In genomic region chr2:138362474-138362873, GRCm38 (mm10) we compare ENCODE assay signal across 11 mouse cellular contexts.
DNase-seq lines count a peak whose midpoint lies in the region; ATAC-seq lines count a peak whose summit lies in the region.
"Had no signal": no experiment of that assay in that cellular context is flagged by ENCODE, and none has a peak within 500 bp of the region (broad histone marks: within the 10 kb centered on the region; RNA-seq: fewer than 3 reads in every experiment).

No protein-coding gene starts in this region.

- no peaks in the 10 kb centered on the region for H3K27me3 ChIP-seq in embryonic facial prominence, embryonic 14.5 days (replicated peaks; ENCODE audit: control insufficient read depth, insufficient read depth, low read length)

- peak overlapping the region; percentile 59 for H3K27ac ChIP-seq in embryonic facial prominence, embryonic 14.5 days (replicated peaks; ENCODE audit: low read depth, low read length)
- H3K27ac ChIP-seq: macrophage had no signal

- no peak overlapping the region for H3K9ac ChIP-seq in embryonic facial prominence, embryonic 14.5 days (ENCODE audit: low read depth, low read length)

- no peaks in the 10 kb centered on the region for H3K4me1 ChIP-seq in embryonic facial prominence, embryonic 14.5 days (ENCODE audit: control insufficient read depth, insufficient read depth, low read length)

- H3K9me3 ChIP-seq in embryonic facial prominence, embryonic 14.5 days (ENCODE audit: control insufficient read depth, low read length), result no peaks in the 10 kb centered on the region

- intact Hi-C loops in left cerebral cortex, postnatal 4 days (cut with DNase I), result no loop called here

- H3K4me2 ChIP-seq in embryonic facial prominence, embryonic 14.5 days (ENCODE audit: low read depth, low read length), result no peak overlapping the region

- ATAC-seq in embryonic facial prominence, embryonic 14.5 days (ENCODE audit: low read depth), result peak; percentile 50; the same call in 1 of the 2 replicates
- no peak for ATAC-seq in erythroid progenitor cell, adult 5-6 weeks (replicated peaks; ENCODE audit: low FRiP score, poor library complexity, severe bottlenecking)

- H3K4me3 ChIP-seq in embryonic facial prominence, embryonic 14.5 days (ENCODE audit: low read depth, low read length), result no peak overlapping the region

- no peaks in the 10 kb centered on the region for H3K36me3 ChIP-seq in embryonic facial prominence, embryonic 14.5 days (ENCODE audit: control insufficient read depth, insufficient read depth, low read length)

- 31% methylated on average over 5 of the region's 5 CpGs for WGBS in embryonic facial prominence, embryonic 14.5 days

- DNase-seq in retina, postnatal 1 day, result peak; percentile 11
- no peak for DNase-seq in retina, embryonic 14.5 days (ENCODE audit: low spot score)
- peak; percentile 77 for DNase-seq in embryonic facial prominence, embryonic 14.5 days (ENCODE audit: low spot score)
- DNase-seq in lung, adult 18-20 months, result peak; percentile 32 to 67
- no peak for DNase-seq in MN1 (ENCODE audit: low spot score)
- no peak for DNase-seq in left cerebral cortex, postnatal 4 days
- DNase-seq: heart, postnatal 10 days; kidney, adult 11 months; right cerebral cortex, postnatal 25 days had no signal

Comparison
In these comparisons a context has a peak if more than half of its experiments do, and no peak if none do; other contexts are left out.
1. DNase-seq: peak in retina, postnatal 1 day (single experiment), embryonic facial prominence, embryonic 14.5 days (single experiment) and lung, adult 18-20 months (2 of 2); none in retina, embryonic 14.5 days (single experiment), MN1 (single experiment) and left cerebral cortex, postnatal 4 days (single experiment).